Mouse (Mus musculus) heart, adult 8-10 months (tissue): ENCODE data around the gene Vmn1r4. TPM values are rescaled to one million over a fixed set of nuclear protein-coding genes. Genes with fewer than 3 reads are reported as not detected.

Experiments used
- DNase-seq: peaks from one replicate; pipeline ENCODE4 v3.0.0; 2022; ENCODE audit warnings: low spot score
- total RNA-seq, 4 experiments: library from RNA; stranded (reverse); gene quantifications; 2 replicates each; pipeline ENCODE4 v1.2.4; 2022

Vmn1r4 gene
- total RNA-seq, 4 experiments from 2014 or later = 0.22 TPM; not detected in 3

DNA sequence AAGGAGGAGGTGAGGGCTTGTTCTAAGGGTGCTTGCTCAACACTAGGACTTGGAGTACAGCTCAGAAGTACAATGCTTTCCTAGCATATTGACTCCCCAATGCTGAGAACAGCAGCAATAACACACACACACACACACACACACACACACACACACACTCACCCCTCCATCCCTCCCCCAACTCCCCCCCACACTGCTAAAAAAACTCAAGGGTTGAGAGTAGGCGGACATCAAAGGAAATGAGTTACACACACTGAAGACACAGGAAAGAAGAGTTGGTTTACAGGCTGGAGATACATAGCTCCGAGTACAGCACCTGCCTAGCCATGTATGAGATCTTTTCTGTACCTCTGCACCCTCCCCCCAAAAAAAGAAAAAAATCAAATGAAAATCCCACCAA lies 7.5 kb upstream of the Vmn1r4 start:
- DNase-seq = no peak

DNA sequence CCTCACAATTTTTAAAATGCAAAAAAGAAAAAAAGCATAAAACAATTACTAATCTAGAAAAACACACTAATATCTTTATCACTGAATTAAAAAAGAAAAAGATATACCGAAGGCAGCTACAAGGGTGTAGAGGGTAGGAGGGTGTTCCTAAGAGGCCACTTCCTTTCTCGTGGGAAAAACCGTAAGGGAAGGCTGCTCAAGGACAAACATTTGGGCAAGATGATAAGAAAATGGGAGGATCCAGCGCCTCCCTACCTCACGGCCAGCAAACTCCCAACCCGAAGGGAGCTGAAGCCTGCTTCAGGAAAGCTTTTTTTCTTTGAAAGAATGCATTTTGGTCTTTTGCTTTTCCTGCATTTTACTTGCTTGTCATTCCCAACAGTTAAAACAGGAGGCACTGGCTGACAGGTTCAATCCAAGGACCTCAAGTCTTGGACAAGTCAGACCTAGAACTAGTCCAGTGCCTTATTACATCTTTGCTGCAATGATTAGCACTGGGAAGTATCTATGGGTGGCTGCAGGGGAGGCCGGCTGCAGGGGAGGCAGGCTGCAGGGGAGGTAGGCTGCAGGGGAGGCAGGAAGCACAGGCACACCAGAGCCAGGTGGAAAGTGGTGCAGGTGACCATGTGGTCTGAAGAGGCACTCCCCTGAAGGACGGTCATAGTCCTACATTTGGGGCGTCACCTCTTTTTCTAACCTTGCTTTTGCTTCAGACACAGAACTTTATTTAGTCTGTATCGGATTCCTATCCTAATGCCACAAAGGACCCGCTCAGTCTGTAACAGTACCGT lies 6.0 kb upstream of the Vmn1r4 start:
- DNase-seq = no peak

DNA sequence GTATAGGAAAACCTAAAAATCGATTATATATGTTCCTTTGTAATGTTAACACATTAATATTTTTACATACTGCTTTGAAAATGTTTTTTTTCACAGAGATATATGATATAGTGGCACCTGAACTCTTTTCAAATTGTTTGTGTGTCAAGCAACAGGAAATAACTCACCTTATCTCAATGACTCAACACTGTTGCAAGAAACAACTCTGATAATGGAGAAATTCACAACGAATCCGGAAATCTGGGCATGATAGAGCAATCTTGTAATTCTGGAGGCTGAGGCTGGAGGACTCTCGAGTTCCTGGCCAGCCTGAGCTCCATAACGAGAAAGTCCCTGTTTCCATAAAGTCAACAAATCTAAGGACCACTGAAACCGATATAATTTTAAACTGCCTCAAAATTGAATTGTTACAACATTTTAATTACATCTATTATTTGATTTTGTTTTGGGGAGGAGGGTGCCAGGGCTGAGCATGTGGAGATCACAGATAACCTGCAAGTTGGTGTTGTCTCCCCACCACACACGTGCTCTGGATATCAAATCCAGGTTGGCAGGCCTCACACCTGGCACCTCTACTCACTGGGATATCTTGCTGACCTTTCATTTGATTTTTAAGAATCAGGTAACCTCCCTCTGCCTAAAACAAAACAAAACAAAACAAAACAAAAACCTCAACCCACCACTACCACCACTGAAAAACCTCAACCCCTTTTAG lies 4.3 kb upstream of the Vmn1r4 start:
- no peak for DNase-seq

DNA sequence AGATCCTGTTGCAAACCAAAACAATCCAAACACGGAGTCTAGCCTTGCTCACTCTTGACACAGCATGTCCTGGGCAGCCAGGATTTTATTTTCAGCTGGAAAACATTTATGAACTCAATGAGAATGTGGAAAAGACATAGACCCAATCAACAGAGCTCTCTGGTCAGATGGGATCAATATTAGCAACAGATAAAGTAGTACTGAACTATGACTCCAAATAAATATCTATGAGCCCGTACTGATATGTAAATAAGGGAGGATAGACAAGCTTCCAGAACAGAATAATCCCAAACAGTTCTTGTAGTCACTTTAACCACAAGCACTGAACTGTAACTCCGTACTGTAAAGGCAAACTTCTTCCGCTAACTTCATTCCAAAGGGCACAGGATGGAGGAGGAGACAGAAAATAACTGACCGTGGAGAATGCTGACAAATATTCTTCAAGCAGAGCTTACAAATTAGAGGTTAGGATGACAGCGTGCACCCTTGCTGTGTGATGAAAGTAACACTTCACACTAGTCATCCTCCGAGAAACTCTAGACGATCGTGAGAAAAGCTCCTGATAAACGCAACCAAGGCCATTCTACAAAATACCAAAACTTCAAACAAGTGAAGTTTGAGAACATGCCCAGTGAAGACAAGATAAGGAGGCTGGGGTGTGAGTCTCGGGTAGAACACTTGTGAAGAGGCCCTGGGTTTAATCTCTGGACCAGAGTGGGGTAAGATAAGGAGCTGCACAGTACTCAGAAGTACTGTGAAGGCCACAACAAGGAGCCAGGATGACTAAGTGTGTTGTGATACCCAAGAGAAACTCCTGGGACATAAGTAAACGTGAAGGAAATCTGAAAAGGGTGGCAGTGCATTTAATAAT lies 3.4 kb upstream of the Vmn1r4 start:
- no peak for DNase-seq

DNA sequence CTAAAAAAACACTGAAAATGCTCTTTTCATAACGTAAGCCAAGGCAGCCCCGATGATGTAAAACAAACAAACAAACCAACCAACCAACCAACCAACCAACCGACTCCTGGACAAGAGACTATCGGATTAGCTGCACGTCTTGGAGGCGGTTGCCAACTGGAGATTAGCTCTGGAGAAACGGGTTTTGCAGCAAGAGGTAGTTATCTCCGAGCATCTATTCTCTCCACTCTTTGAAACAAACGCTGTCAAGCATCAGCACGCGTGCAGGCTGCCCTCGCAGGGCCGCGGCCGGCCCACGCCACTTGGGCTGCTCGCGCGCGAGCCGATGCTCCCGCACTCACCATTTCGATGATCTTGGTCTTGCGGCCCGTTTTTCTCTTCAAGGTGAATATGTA lies 487 bp upstream of the Vmn1r4 start:
- DNase-seq = no peak

DNA sequence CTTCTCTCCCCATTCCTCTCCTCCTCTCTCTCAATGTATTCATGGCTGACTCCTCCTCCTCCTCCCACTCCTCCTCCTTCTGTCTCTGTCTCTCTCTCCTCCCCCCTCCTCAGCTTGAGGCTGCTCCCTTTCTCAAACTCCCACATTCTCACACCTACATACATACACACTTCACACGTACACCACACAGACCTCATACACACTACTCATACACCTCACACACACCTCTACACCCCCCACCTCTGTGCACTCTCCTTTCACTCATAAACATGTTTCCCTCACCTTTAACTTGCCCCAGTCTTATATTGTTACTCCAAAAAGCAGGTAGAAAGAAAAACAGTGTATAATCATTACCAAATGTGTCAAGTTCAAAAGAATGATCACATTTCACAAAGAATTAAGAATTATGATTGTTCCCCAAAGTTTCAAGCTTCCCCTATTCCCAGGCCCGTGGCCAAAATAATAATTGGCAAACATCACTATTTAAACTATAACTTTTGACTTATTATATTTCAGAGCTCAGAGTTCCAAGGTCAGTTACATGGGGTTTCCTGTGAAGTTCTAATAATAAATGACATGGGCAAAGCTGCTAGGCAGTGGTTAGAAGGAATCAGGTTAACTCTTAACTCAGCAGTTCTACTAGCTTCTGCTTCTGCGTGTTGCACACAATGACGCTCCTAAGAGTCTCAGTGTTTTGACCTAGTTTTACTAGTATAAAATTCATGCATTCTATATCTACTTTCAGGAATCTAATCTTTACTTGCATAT lies 8.0 kb downstream of the Vmn1r4 start:
- DNase-seq = no peak

DNA sequence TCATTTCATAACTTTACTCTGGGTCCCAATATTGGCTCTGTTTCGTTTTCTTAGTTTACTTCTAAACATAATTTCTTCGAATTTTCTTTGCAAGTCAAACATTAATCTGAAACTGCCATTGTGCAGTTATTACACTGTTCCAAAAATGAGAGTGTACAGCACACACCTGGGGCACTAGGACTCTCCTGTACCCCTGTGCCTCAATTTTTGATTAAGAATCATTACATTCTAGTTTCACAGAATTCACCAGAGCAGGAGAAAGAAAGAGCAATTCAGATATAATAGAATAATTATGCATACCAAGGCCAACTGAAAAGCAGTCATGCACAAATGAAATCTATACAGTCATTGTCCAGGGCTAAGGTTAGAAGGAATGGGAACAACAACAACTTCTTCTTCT lies 8.6 kb downstream of the Vmn1r4 start:
- no peak for DNase-seq

DNA sequence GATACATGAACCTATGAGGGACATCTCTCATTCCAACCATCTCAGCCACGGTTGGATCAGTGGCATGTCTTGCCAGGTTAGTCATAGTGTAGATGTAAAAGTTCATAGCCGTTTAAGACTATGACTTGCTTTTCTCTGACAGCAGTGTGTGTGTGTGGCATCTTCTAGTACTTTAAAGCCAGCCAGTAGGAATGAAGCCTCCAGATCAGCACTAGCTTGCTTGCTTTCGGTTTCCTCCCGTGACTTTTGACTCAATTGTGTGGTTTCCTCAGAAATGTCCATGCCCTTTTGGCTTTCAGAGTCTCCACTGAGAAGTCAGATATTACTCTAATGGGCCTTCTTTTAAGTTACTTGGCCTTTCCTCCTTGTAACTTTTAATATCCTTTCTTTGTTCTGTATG lies 10.6 kb downstream of the Vmn1r4 start:
- DNase-seq = no peak

DNA sequence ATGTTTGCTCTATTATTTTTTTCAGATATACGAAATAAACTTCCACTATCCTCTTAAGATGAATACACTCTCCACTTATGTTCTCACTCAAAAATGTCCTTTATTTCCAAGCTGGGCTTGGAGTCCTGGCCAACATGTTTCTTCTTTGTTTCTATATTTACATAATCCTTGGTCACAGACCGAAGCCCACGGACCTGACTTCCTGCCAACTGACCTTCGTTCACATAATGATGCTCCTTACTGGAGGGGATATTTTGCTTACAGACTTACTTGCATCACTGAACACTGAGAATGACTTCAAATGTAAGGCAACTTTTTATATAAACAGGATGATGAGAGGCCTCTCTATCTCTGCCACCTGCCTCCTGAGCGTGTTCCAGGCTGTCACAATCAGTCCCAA lies 32.6 kb downstream of the Vmn1r4 start:
- DNase-seq = no peak

DNA sequence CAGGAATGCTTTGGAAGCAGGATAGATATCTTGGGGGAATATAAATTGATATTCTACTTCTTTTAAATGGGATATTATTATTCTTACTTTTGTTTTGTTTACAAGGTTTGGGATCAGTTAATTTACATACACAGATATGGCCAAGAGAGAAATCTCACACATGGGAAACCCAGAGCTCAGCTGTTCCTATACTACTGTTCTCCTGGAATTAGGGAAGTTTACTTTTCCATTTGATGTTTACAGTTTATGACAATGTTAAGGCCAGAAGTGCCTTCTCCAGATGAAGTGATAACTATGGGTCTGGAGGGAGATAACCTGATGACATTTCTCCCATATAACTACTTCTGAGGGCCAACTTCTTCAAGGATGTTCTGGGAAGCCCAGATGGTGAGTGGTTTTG lies 46.2 kb downstream of the Vmn1r4 start, which contains the start of gene Vmn1r5:
Vmn1r5 (plus strand) TSS at position 301 of the 400 bp plus-strand sequence.
- DNase-seq = no peak

DNA sequence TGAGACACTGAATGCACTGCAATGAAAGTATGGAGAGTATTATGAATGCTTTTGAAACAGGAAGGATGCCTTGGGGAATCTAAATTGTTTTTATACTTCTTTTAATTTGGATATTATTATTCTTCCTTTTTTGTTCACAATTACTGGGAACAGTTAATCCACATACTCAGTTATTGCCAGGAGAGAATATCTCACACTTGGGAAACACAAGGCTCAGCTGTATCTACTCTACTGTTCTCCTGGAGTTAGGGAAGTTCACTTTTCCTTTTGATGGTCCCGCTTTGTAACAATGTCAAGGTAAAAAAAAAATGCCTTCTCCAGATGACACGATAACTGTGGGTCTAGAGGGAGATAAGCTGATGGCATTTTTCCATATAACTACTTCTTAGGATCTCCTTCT lies 73.1 kb downstream of the Vmn1r4 start, which contains the start of gene Vmn1r6:
Vmn1r6 (plus strand) TSS at position 301 of the 400 bp plus-strand sequence.
- no peak for DNase-seq

Other genes with a start within 250 kb of the Vmn1r4 start
- gene Lsm5, start 219.3 kb upstream of the Vmn1r4 start, total RNA-seq = 10 to 100 TPM in 2 of 4 experiments, 1 to 10 TPM in 2; 8.3 to 19.9 (median 12.9) TPM
- 1 to 10 TPM; 5.1 to 5.8 (median 5.4) TPM for gene Avl9, start 209.1 kb upstream of the Vmn1r4 start, total RNA-seq
- gene Kbtbd2, start 126.2 kb upstream of the Vmn1r4 start, total RNA-seq = 10 to 100 TPM; 23.4 to 36.2 (median 27.8) TPM
- gene Fkbp9, start 92.0 kb upstream of the Vmn1r4 start, total RNA-seq = 10 to 100 TPM; 86.6 to 95.2 (median 88.9) TPM
- 10 to 100 TPM; 71.9 to 85.2 (median 79.4) TPM for gene Nt5c3, start 83 bp upstream of the Vmn1r4 start, total RNA-seq
- not detected for gene Vmn1r5, start 46.3 kb downstream of the Vmn1r4 start, total RNA-seq
- gene Vmn1r6, start 73.2 kb downstream of the Vmn1r4 start, total RNA-seq = not detected
- gene Vmn1r7, start 101.3 kb downstream of the Vmn1r4 start, total RNA-seq = not detected
- not detected for gene Vmn1r8, start 108.3 kb downstream of the Vmn1r4 start, total RNA-seq
- not detected for gene Vmn1r9, start 142.8 kb downstream of the Vmn1r4 start, total RNA-seq
- not detected for gene Vmn1r10, start 185.4 kb downstream of the Vmn1r4 start, total RNA-seq
- not detected for gene Vmn1r11, start 209.4 kb downstream of the Vmn1r4 start, total RNA-seq
- gene Vmn1r12, start 232.9 kb downstream of the Vmn1r4 start, total RNA-seq = not detected